Mouse (Mus musculus): Measurements from ENCODE around the gene Nt5c3b. TPM values are rescaled to one million over a fixed set of nuclear protein-coding genes. Genes with fewer than 3 reads are reported as not detected.
A peak's percentile ranks its signal among the peaks of the same experiment; 100 is the strongest.

The Nt5c3b gene
- 44.8 and 52.0 TPM in 2 replicates for polyA plus RNA-seq (2011; ENCODE audit: insufficient read length, low read depth, missing spikeins)

GRCm38 (mm10) chr11:100441797-100442196, at the start of gene Nt5c3b, which contains the start of gene Klhl10:
TSS of gene Nt5c3b (minus strand) at chr11:100441808.
TSS of gene Klhl10 (plus strand) at chr11:100441917.
- Histone ChIP-seq H3K4me3 (ENCODE audit: insufficient read depth, low read length) (peak within 1 kb of the TSS; percentile 66), H3K4me1 (ENCODE audit: control insufficient read depth, insufficient read depth, low read length) (peaks cover 5% of the 10 kb centered on the region; the same call in 1 of the 2 replicates), H3K27ac (ENCODE audit: insufficient read depth, low read length) (no peak within 1 kb of the TSS)
- no peak for TF ChIP-seq POLR2A (IDR thresholded peaks at IDR 0.05; ENCODE audit: low read depth, low read length)
- TF ChIP-seq CTCF (IDR thresholded peaks at IDR 0.05; ENCODE audit: borderline replicate concordance, insufficient read depth, low read length), result no peak

GRCm38 (mm10) chr11:100490951-100491350, 49.3 kb upstream of the Nt5c3b start:
- TF ChIP-seq CTCF (IDR thresholded peaks at IDR 0.05; ENCODE audit: borderline replicate concordance, insufficient read depth, low read length), result no peak
- no peak for TF ChIP-seq POLR2A (IDR thresholded peaks at IDR 0.05; ENCODE audit: low read depth, low read length)
- H3K27ac ChIP-seq (ENCODE audit: insufficient read depth, low read length), result no peak overlapping the region
- no peaks in the 10 kb centered on the region for H3K4me1 ChIP-seq (ENCODE audit: control insufficient read depth, insufficient read depth, low read length)
- H3K4me3 ChIP-seq (ENCODE audit: insufficient read depth, low read length), result no peak overlapping the region

GRCm38 (mm10) chr11:100485801-100486538, 44.4 kb upstream of the Nt5c3b start:
- H3K4me3 ChIP-seq (ENCODE audit: insufficient read depth, low read length), result no peak overlapping the region
- no peaks in the 10 kb centered on the region for H3K4me1 ChIP-seq (ENCODE audit: control insufficient read depth, insufficient read depth, low read length)
- no peak overlapping the region for H3K27ac ChIP-seq (ENCODE audit: insufficient read depth, low read length)
- TF ChIP-seq CTCF (IDR thresholded peaks at IDR 0.05; ENCODE audit: borderline replicate concordance, insufficient read depth, low read length), result no peak
- TF ChIP-seq POLR2A (IDR thresholded peaks at IDR 0.05; ENCODE audit: low read depth, low read length), result no peak

- no peak overlapping the region for H3K4me3 ChIP-seq (ENCODE audit: insufficient read depth, low read length)
- TF ChIP-seq POLR2A (IDR thresholded peaks at IDR 0.05; ENCODE audit: low read depth, low read length) (no peak), CTCF (IDR thresholded peaks at IDR 0.05; ENCODE audit: borderline replicate concordance, insufficient read depth, low read length) (no peak)
- no peaks in the 10 kb centered on the region for H3K4me1 ChIP-seq (ENCODE audit: control insufficient read depth, insufficient read depth, low read length)
- H3K27ac ChIP-seq (ENCODE audit: insufficient read depth, low read length), result no peak overlapping the region
These were observed 42.9 kb upstream of the Nt5c3b start for GRCm38 (mm10) chr11:100484461-100484860.

GRCm38 (mm10) chr11:100479152-100479551, 37.5 kb upstream of the Nt5c3b start:
- H3K4me3 ChIP-seq (ENCODE audit: insufficient read depth, low read length), result no peak overlapping the region
- no peaks in the 10 kb centered on the region for H3K4me1 ChIP-seq (ENCODE audit: control insufficient read depth, insufficient read depth, low read length)
- no peak overlapping the region for H3K27ac ChIP-seq (ENCODE audit: insufficient read depth, low read length)
- no peak for TF ChIP-seq CTCF (IDR thresholded peaks at IDR 0.05; ENCODE audit: borderline replicate concordance, insufficient read depth, low read length)
- TF ChIP-seq POLR2A (IDR thresholded peaks at IDR 0.05; ENCODE audit: low read depth, low read length), result no peak

- Histone ChIP-seq H3K4me3 (ENCODE audit: insufficient read depth, low read length) (no peak overlapping the region), H3K4me1 (ENCODE audit: control insufficient read depth, insufficient read depth, low read length) (no peaks in the 10 kb centered on the region), H3K27ac (ENCODE audit: insufficient read depth, low read length) (no peak overlapping the region)
- TF ChIP-seq CTCF (IDR thresholded peaks at IDR 0.05; ENCODE audit: borderline replicate concordance, insufficient read depth, low read length), result no peak
- TF ChIP-seq POLR2A (IDR thresholded peaks at IDR 0.05; ENCODE audit: low read depth, low read length), result no peak
These were observed 34.7 kb upstream of the Nt5c3b start for GRCm38 (mm10) chr11:100476281-100476680.

- no peak for TF ChIP-seq POLR2A (IDR thresholded peaks at IDR 0.05; ENCODE audit: low read depth, low read length)
- no peak for TF ChIP-seq CTCF (IDR thresholded peaks at IDR 0.05; ENCODE audit: borderline replicate concordance, insufficient read depth, low read length)
- Histone ChIP-seq H3K4me1 (ENCODE audit: control insufficient read depth, insufficient read depth, low read length) (peaks cover 5% of the 10 kb centered on the region), H3K27ac (ENCODE audit: insufficient read depth, low read length) (no peak overlapping the region), H3K4me3 (ENCODE audit: insufficient read depth, low read length) (no peak overlapping the region)
These were observed 31.3 kb upstream of the Nt5c3b start for GRCm38 (mm10) chr11:100472935-100473295.

GRCm38 (mm10) chr11:100472197-100472934, 30.8 kb upstream of the Nt5c3b start, which contains the start of gene Klhl11:
TSS of gene Klhl11 (minus strand) at chr11:100472741.
- peaks cover 5% of the 10 kb centered on the region for H3K4me1 ChIP-seq (ENCODE audit: control insufficient read depth, insufficient read depth, low read length)
- peak within 1 kb of the TSS; percentile 65 for H3K4me3 ChIP-seq (ENCODE audit: insufficient read depth, low read length)
- H3K27ac ChIP-seq (ENCODE audit: insufficient read depth, low read length), result no peak within 1 kb of the TSS
- TF ChIP-seq POLR2A (IDR thresholded peaks at IDR 0.05; ENCODE audit: low read depth, low read length), result peak; percentile 95
- peak; percentile 73 for TF ChIP-seq CTCF (IDR thresholded peaks at IDR 0.05; ENCODE audit: borderline replicate concordance, insufficient read depth, low read length)

- peaks cover 5% of the 10 kb centered on the region for H3K4me1 ChIP-seq (ENCODE audit: control insufficient read depth, insufficient read depth, low read length)
- no peak overlapping the region for H3K27ac ChIP-seq (ENCODE audit: insufficient read depth, low read length)
- peak overlapping the region; percentile 65 for H3K4me3 ChIP-seq (ENCODE audit: insufficient read depth, low read length)
- TF ChIP-seq POLR2A (IDR thresholded peaks at IDR 0.05; ENCODE audit: low read depth, low read length) (no peak), CTCF (IDR thresholded peaks at IDR 0.05; ENCODE audit: borderline replicate concordance, insufficient read depth, low read length) (no peak)
These were observed 30.0 kb upstream of the Nt5c3b start for GRCm38 (mm10) chr11:100471352-100472196.

Data from embryonic fibroblast, embryonic 13.5 days (primary cell).